ENCODE assay signal across 27 mouse cellular contexts in the genomic region with DNA sequence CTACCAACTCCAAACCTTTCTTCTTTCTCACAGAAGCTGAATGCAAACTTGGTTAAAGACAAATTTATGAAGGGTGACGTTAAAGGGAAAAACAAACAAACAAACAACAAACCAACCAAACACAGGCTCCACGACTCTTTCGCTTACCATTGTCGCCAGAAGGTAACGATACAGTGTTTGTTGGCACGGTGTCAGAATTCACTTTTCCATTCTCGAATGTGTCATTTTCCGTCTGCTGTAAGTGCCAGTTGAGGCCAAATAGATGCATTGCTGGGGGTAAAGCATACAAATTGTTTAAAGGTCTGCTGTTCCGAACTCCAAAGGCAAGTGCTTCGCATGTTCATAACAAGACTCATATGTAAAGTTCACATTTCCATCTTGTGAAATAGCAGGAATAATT.
A peak's percentile ranks its signal among the peaks of the same experiment; 100 is the strongest.
DNase-seq lines count a peak whose midpoint lies in the region; ATAC-seq and TF ChIP-seq lines count a peak whose summit lies in the region.
"Had no signal": no experiment of that assay in that cellular context is flagged by ENCODE, and none has a peak within 500 bp of the region (broad histone marks: within the 10 kb centered on the region; RNA-seq: fewer than 3 reads in every experiment).

No protein-coding gene starts in this region.

- TF ChIP-seq CTCF in brain, embryonic 14.5 days (IDR thresholded peaks at IDR 0.05; ENCODE audit: borderline replicate concordance, extremely low read depth, insufficient read depth, insufficient read length) = no peak

- H3K4me2 ChIP-seq in forebrain, embryonic 15.5 days (replicated peaks) = no peak overlapping the region
- no peak overlapping the region for H3K4me2 ChIP-seq in forebrain, embryonic 12.5 days
- H3K4me2 ChIP-seq: heart, embryonic 12.5 days; heart, embryonic 15.5 days; hindbrain, embryonic 15.5 days; intestine, embryonic 15.5 days had no signal

- no peaks in the 10 kb centered on the region for H3K36me3 ChIP-seq in forebrain, embryonic 15.5 days
- no peaks in the 10 kb centered on the region for H3K36me3 ChIP-seq in forebrain, embryonic 12.5 days (replicated peaks)
- H3K36me3 ChIP-seq: heart, embryonic 12.5 days; heart, embryonic 15.5 days; hindbrain, embryonic 15.5 days; intestine, embryonic 15.5 days had no signal

- no peaks in the 10 kb centered on the region for H3K9me3 ChIP-seq in forebrain, embryonic 15.5 days
- no peaks in the 10 kb centered on the region for H3K9me3 ChIP-seq in forebrain, embryonic 12.5 days
- H3K9me3 ChIP-seq: heart, embryonic 12.5 days; heart, embryonic 15.5 days; hindbrain, embryonic 15.5 days; intestine, embryonic 15.5 days had no signal

- TF ChIP-seq POLR2A in brain, embryonic 14.5 days (IDR thresholded peaks at IDR 0.05; ENCODE audit: borderline replicate concordance, extremely low read depth, insufficient read depth, insufficient read length, poor library complexity, severe bottlenecking) = no peak

- peaks cover 9% of the 10 kb centered on the region for H3K4me1 ChIP-seq in forebrain, embryonic 15.5 days
- peaks cover 5% of the 10 kb centered on the region; the same call in 1 of the 2 replicates for H3K4me1 ChIP-seq in forebrain, embryonic 12.5 days
- H3K4me1 ChIP-seq: heart, embryonic 12.5 days; heart, embryonic 15.5 days; hindbrain, embryonic 15.5 days; intestine, embryonic 15.5 days had no signal

- no peak overlapping the region for H3K9ac ChIP-seq in forebrain, embryonic 15.5 days (replicated peaks)
- no peak overlapping the region for H3K9ac ChIP-seq in forebrain, embryonic 12.5 days
- H3K9ac ChIP-seq: heart, embryonic 12.5 days; heart, embryonic 15.5 days; hindbrain, embryonic 15.5 days; intestine, embryonic 15.5 days had no signal

- 49% methylated on average over 10 of the region's 10 CpGs for whole genome bisulfite sequencing in forebrain, embryonic 15.5 days
- WGBS in forebrain, embryonic 12.5 days = 84% methylated on average over 10 of the region's 10 CpGs

- no peak for ATAC-seq in forebrain, embryonic 15.5 days (replicated peaks)
- ATAC-seq in forebrain, embryonic 12.5 days (ENCODE audit: low FRiP score) = no peak
- ATAC-seq: activated CD4-positive, CD25-positive, alpha-beta regulatory T cell, adult 4 months; intestine, embryonic 15.5 days had no signal

- intact Hi-C loops in heart, postnatal 25 days (cut with DNase I) = no loop called here

- H3K27me3 ChIP-seq in forebrain, embryonic 15.5 days = no peaks in the 10 kb centered on the region
- no peaks in the 10 kb centered on the region for H3K27me3 ChIP-seq in forebrain, embryonic 12.5 days
- H3K27me3 ChIP-seq: heart, embryonic 12.5 days; heart, embryonic 15.5 days; hindbrain, embryonic 15.5 days; intestine, embryonic 15.5 days had no signal

- DNase-seq in cerebellum, postnatal 10 days = peak; percentile 29 to 44
- DNase-seq in cerebellum, postnatal 14 days = no peak
- peak; percentile 44 for DNase-seq in heart, adult 11 months
- DNase-seq in heart, postnatal 25 days (ENCODE audit: low spot score) = no peak
- peak; percentile 72 for DNase-seq in brain, embryonic 14.5 days (ENCODE audit: low read depth)
- no peak for DNase-seq in urinary bladder, postnatal 4 days (ENCODE audit: low spot score in 2 of 2)
- DNase-seq: adrenal gland, adult 8-10 months; adrenal gland, postnatal 25 days; cerebellum, adult 18-20 months; cerebellum, adult 9-10 months; cerebellum, postnatal 36 days; embryo, embryonic 11 days; gastrocnemius, adult 2 months; gastrocnemius, postnatal 14 days; heart, adult 18-20 months; heart, postnatal 10 days; heart, postnatal 4 days; kidney, adult 11 months; kidney, adult 8-10 months had no signal

- no peak overlapping the region for H3K4me3 ChIP-seq in forebrain, embryonic 15.5 days
- no peak overlapping the region for H3K4me3 ChIP-seq in forebrain, embryonic 12.5 days (replicated peaks)
- H3K4me3 ChIP-seq: erythroblast, embryonic 14.5 days; gastrocnemius, adult 2 months; heart, embryonic 12.5 days; heart, embryonic 15.5 days; hindbrain, embryonic 15.5 days; intestine, embryonic 15.5 days had no signal

- H3K27ac ChIP-seq in forebrain, embryonic 15.5 days (replicated peaks) = peak overlapping the region; percentile 25; the same call in 1 of the 2 replicates
- H3K27ac ChIP-seq in forebrain, embryonic 12.5 days = no peak overlapping the region
- H3K27ac ChIP-seq: gastrocnemius, adult 2 months; heart, embryonic 15.5 days; hindbrain, embryonic 15.5 days; intestine, embryonic 15.5 days had no signal

Comparison
In these comparisons a context has a peak if more than half of its experiments do, and no peak if none do; other contexts are left out.
1. DNase-seq: peak in cerebellum, postnatal 10 days (2 of 2), heart, adult 11 months (single experiment) and brain, embryonic 14.5 days (single experiment); none in cerebellum, postnatal 14 days (0 of 2), heart, postnatal 25 days (single experiment) and urinary bladder, postnatal 4 days (0 of 2).